Mouse (Mus musculus) yolk sac, embryonic 10.5 days (tissue): ENCODE results near the gene Fam168b.

Experiments used
- DNase-seq: peaks from one replicate; pipeline ENCODE4 v3.0.0-alpha.2; 2017; ENCODE audit warnings: low spot score

The Fam168b gene

DNA sequence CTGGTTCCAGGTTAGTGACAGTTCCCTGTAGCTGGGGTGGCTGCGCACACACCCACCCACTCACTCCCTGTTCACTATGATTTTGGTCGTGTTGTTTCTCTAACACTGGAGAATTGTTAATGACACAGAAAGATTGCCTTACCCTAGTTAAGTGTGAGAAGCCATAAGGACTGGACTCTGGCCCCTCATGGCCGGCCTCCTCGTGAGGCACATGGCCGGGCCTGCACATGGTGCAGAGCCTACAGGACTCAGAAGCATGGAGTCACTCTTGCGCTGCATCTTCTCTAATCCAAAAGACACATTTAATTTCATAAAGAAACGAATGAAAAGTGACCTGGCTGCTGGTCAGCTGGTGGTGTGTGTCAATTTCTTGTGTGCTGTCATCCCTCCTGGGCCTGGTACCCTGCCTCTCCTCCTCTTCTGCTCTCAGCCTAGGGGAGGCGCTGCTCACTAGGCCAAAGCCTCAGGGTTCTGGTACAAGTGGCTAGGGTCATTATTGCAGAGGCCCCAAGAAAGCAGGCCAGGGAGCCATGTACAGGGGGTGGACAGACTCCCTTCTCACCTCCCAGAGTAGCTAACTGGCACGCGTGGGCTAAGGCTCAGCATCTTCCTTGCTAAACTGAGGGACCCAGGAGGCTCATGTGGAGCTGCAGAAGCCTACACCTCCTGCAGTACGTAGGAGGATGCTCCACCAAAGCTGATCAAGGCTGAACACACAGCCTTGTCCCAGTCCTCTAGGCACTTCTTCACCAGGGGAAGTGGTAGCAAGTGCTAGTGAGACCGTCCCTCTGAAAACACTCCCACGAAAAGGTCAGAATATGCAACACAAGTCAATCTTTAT lies 30.2 kb downstream of the Fam168b start:
- no peak for DNase-seq

DNA sequence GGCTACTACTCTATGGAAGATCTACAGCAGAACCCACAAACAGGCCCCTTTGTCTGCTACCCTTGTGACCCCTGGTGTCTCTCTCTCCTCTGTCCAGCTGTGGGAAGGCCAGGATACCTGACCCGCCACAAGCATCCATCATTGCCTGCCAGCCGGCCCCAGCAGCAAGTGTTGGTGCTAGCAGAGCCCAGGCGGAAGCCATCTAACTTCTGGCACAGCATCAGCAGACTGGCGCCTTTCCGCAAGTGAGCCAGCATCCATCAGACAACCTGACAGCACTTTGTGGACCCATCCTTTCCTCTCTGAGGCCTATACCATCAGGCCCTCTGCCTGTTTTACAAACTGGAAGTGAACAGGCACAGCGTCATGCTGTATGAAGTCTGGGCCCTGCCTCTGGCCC lies 31.3 kb downstream of the Fam168b start:
- no peak for DNase-seq

DNA sequence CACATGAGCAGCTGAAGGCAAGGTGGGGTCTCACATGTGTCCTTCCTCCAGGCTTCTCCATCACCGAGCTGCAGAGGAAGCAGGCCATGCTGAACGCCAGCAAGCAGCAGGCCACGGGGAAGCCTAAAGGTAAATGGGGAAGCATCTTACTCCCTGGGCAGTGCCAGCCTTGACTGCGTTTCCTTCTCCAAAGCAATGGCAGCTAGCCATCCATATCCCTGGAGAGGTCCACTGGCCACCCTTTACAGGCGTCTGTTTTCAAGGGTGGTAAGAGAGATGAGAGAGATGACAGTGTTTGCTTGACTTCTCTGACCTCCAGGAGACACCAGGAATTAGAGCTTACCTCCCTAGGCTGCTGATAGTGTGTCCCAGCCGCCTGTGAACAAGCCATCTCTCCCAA lies 31.8 kb downstream of the Fam168b start:
- no peak for DNase-seq

DNA sequence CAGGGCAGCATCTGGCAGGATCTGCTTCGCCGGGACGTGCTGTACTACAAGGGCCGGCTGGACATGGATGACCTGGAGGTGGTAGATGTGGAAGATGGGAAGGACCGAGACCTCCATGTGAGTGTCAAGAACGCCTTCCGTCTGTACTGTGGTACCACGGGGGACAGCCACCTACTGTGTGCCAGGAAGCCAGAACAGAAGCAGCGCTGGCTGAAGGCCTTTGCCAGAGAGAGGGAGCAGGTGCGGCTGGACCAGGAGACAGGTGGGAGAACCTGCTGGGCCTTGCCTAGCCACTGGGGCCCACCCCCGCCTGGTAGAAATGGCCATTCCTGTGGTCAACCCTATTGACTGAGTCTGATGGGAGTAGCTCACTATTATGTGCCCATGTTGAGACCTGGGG lies 32.6 kb downstream of the Fam168b start:
- DNase-seq = no peak

DNA sequence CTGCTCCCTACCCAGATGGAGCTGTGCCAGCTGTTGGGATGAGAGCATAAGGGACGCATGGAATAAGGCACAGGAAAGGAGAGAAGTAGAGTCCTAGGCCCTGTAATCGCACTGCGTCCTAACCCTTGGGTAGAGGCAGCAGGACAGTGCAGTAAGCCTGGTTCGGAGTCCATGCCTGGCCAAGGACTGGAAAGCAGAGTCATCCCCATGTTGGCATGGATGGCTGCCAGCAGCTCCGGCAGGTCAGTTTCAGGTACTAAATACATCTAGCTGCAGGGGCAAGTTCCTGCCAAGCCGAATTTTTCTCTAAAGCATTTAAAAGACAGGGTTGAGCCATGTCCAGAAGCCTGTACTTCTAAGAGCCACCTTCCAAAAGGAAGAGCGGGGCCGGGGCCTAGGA lies 34.4 kb downstream of the Fam168b start:
- no peak for DNase-seq

DNA sequence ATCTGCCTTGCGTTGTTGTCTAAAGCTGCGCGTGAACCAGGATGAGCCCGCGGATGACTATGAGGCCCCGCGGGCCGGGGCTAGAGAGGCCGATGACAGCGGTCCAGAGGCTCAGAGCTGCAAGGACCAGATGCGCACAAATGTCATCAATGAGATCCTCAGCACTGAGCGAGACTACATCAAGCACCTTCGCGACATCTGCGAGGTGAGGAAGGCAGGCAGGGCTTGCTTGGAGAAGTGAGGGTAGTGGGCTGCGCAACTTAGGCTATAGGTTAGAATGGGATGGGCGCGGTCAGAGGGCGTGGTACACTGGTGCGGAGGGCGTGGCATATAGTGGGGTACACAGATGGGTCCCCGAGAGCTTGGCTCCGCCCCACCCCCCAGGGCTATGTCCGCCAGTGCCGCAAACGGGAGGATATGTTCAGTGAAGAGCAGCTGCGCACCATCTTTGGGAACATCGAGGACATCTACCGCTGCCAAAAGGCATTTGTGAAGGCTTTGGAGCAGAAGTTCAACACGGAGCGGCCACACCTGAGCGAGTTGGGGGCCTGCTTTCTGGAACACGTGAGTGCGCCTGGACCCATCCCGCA lies 36.8 kb downstream of the Fam168b start:
- DNase-seq = no peak

DNA sequence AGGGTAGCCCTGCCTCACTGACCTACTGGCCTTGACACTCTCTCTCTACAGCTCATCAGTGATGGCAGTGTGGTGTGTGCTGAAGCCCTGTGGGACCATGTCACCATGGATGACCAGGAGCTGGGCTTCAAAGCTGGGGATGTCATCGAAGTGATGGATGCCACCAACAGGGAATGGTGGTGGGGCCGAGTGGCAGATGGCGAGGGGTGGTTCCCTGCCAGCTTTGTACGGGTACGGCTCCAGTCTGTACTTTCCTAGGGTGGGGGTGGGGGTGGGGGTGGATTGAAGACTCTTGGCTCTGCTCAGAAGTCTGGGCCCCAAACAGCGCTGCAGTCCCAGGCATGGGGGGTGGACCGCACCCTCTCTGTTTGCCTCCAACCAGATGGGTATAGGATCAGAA lies 38.0 kb downstream of the Fam168b start:
- no peak for DNase-seq

DNA sequence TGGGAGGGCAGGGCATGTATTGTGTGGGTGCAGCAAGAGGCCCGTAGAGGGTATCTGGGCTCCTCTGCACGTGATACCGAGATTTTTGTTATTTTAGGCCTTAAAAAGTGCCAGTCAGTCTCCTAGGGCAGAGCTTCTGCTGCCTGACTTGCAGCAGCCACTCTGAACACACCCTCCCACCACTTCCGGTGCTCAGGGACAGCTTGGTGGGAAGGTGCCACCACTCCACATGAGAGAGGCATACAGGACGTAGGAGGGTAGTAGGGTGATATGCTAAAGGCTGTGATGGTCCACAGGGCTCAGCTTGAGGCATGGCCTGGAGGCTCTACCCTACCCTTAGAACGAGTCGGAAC lies 40.6 kb downstream of the Fam168b start:
- no peak for DNase-seq

DNA sequence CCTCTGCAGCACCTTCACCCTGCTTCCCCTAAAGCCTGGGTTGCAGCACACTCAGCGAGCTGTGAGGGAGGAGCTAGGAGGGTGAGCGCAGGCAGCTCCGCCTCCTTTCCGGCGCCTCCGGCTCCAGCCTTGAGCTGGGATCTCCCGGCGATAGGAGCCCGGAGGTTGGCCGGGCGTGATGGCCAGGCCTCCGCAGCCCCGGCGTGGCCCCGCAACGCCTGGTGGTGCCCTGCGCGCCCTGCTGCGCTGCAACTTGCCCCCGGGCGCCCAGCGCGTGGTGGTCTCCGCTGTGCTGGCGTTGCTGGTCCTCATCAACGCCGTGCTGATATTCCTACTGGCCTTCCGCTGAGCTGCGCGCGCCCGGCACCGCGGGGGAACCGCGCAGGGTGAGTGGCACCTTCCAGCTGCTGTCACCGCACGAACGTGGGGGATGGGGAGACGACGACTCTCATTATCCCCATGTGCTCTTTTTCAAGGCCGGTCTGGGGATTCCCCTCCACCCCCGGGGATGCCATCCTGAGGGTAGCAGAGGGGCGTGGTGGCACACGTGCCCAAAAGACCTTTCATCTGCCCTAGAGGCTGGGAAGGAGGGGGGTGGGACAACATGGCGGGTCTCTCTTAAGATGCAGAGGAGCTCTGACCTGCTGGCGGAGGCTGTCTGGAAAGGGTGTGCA lies 41.1 kb downstream of the Fam168b start:
- DNase-seq = peak; percentile 66

DNA sequence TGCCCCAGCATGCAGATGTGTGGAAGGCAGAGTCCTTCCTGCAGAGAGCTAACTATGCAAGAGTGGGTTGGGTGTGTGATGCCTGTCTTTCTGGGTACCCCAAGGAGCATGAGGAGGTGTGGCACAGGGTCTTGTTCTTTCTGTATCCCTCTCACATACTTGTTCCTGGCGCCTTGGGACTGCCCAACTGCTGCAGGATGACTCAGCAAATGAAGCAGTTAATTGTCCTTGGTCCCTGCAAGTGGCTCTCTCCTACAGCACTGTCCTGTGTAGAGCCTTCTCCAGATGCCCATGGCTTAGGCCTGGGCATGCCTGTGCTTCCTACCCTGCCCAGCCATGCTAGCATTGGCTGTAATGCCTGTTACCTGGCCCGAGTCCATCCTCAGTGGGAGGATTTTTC lies 43.7 kb downstream of the Fam168b start:
- no peak for DNase-seq

DNA sequence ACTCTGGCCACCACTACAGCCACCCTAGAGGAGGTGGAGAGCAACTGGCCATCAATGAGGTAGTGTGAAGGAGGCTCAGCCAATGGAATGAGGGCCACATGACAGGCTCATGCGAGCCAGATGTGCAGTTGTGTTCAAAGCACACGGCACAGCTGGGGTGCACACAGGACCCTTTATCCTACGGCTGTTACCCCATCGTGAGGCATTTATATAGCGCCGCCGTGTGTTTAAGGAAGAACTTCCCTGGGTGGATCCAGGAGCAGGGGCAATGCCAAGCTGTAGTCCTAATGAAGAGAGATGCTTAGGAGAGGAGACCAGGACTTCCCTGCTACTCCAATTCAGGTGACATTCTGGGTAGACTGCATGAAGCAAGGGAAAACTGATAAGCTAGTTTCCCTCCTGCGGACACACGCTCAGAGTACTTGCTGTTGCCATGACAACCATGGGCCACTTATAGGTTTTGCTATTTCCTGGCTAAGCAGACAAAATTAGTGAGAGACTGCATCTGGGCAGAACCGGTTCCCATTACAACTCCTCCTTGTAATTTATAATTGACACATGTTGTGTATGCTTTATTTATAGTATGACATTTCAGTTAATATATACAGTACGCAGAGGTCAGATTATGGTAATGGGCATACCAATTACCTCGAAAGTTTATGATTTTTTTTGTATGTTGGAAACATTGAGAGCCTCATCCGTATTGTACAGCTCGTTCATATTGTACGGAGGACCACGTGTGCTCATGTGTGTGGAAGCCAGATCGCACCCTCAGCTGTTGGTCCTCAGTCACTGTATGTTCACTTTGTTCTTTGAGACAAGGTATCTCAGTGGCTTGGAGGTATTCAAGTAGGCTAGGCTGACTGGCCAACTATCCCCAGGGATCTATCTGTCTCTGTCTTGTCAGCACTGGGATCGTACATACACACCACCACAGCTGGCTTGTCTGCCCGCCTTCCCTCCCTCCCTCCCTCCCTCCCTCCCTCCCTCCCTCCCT lies 49.3 kb downstream of the Fam168b start:
- no peak for DNase-seq

DNA sequence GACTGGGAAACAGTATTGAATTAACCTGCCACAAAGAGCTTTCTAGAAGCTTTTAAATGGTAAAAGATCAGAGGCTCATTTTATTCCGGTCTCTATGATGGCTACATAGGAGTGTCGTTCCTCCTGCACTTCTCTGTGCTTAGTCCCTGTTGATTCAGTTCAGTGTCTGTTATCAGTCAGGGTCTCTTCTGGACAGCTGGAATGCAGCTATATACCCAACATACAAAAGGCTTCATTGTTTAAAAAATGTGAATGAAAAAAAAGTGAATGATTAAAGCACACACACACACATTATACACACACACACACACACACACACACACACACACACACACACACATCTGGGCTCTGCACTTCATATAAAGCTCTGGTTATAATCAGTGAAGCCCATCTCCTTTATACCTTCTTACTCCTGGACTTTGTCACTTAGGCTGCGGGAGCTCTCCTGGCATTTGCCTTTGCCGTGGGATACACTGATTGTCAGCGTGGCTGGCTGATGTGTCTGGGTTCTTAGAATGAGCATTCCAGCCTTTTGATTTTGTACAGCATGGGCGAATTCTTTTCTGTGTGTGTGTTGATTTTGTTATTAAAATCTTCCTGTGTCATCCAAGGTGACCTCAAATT lies 59.2 kb downstream of the Fam168b start:
- DNase-seq = no peak

DNA sequence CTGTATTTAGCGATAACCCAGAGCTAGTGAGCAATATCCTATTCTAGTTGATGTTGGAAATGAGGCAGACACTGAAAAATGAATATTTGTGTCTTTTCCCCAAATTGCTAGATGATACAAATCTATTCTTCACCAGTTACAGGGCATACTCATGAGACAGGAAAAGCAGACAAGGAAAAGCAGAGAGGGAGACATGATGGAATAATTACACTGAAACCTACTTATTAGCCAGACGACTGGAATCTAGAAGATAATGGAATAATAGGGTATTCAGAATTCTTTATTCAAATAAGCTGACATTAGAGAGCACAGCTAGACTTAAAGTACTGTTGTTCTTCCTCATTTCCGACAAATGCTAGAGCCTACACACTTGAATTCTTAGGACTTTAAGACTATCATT lies 67.0 kb downstream of the Fam168b start:
- DNase-seq = no peak

DNA sequence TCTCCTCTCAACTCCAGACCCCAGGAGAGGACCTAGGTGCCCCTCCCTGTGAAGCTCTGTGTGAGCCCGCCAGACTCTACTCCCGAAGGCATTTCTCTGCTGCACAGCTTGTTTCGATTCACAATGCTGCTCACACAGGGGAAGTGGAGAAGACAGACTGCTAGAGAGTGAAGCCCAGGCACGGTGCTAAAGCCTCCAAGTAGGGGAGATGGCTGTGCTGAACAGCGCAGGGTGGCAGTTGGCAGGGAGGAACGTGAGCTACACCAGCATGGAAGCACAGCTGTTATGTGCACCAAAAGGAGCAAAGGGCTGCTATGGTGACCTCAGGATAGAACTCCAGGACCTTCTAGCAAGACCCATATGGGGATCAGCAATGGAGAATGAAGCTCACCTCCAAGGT lies 74.0 kb downstream of the Fam168b start:
- DNase-seq = no peak

DNA sequence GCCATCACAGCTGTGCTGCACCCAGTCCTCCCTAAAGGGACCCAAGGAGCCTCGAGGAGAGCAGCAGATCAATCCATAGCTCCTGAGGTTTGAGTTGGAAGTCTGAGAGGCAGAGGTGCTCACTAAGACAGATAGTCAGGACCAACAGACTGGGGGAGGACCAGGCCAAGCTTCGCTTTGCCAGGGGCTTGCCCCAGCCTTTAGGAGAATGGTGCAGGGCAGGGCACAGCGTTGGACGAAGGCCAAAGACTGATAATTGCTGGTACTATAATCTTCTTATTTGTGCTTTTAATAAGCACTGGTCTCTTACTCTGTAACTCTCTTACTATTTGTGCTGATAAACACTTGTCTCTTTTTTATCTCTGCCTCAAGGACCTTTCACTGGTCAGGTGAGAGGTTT lies 75.0 kb downstream of the Fam168b start:
- DNase-seq = no peak

DNA sequence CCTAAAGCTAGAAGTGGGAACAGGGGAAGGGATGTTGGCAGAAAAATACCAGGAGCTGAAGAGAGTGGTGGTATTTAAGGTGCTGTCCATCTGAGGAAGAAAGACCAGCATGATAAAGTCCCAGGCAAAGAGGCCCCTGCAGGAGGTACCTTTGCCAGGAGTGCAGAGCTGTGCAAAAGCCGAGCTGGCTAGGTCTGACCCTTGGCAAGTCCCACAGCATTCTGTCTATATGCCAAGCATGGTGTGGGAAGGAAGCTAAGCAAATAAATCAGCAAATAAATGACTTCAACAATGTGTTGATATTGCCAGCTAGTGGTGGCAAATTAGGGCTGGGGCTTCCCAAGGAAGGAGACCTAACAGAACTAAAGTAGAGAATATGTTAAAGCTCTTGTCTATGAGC lies 76.0 kb downstream of the Fam168b start:
- DNase-seq = no peak
